Mouse (Mus musculus) myocyte (in vitro differentiated cells): ENCODE measurements around the gene Eif4g3.

Experiments used
- MAX ChIP-seq: IDR thresholded peaks from one replicate; pipeline ENCODE4 v1.6.1; 2011; ENCODE audit warnings: low read depth, mild to moderate bottlenecking, control low read depth
- POLR2A ChIP-seq: IDR thresholded peaks from one replicate; pipeline ENCODE4 v1.6.1; 2011; ENCODE audit warnings: low read depth, mild to moderate bottlenecking, control low read depth, moderate library complexity; ENCODE audit not compliant: insufficient read length
- POLR2AphosphoS2 ChIP-seq: IDR thresholded peaks from one replicate; pipeline ENCODE4 v1.6.1; 2011; ENCODE audit warnings: low read depth, control low read depth; ENCODE audit not compliant: insufficient read length
- TCF3 ChIP-seq: IDR thresholded peaks from one replicate; pipeline ENCODE4 v1.6.1; 2011; ENCODE audit warnings: low read depth, control low read depth; ENCODE audit not compliant: insufficient read length
- USF1 ChIP-seq: IDR thresholded peaks from one replicate; pipeline ENCODE4 v1.6.1; 2011; ENCODE audit warnings: low read depth, mild to moderate bottlenecking, control low read depth, moderate library complexity

- TF ChIP-seq POLR2A (no peak), MAX (no peak), POLR2AphosphoS2 (no peak), USF1 (no peak), TCF3 (no peak)
Observed at GRCm38 (mm10) chr4:138066421-138066820, 73.6 kb downstream of the Eif4g3 start.
